Mouse (Mus musculus): Measurements from ENCODE around the gene Gm20914.
"Not testable (repeated sequence)": the region's sequence is repeated elsewhere in the genome, so short reads cannot be mapped to it uniquely, and the experiment has no call there.

The Gm20914 gene

GRCm38 (mm10) chrY:5725678-5726077, at the start of gene Gm20914:
Gene Gm20914, plus strand, starts transcription at chrY:5725978.
- DNase-seq: not testable (repeated sequence)

Measured in right cerebral cortex, postnatal 14 days (tissue).